Mouse (Mus musculus): ENCODE measurements around the gene Socs4.

DNA sequence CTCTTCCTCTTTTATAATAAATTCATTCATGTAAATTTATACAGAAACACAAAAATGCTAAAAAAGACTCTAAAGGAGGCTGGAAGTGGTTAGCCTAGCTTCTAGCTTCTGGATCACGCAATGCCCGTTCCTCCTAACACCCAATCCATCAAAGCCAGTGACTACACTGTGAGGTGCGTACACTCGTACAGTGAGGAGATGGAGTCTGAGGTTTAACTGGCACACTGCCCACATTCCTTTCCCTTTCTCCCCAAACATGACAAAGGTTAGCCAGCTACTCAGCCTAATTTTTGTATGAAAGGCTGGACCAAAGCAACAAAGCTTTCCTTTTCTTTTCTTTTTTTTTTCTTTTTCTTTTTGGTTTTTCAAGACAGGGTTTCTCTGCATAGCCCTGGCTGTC is 34.0 kb upstream of the Socs4 start:
- TF ChIP-seq CTCF (conservative IDR thresholded peaks at IDR 0.05; ENCODE audit: low read length) (no peak), POU5F1 (IDR thresholded peaks at IDR 0.05; ENCODE audit: borderline replicate concordance, low read length) (no peak), NANOG (IDR thresholded peaks at IDR 0.05; ENCODE audit: borderline replicate concordance, low read length) (no peak)
